Mouse (Mus musculus) embryonic facial prominence, embryonic 12.5 days (tissue): ENCODE measurements at regions not wholly inside any gene's neighbourhood (a gene's known extent, or its start where the extent isn't known, plus 50 kb on each side); places are given as distances from the start of the nearest gene placed in this dataset.

Source experiments
- ATAC-seq: fragments of 200-750 bp; cut with Nextera tagmentation; 2 replicates; pipeline ENCODE4 v1.8.0; 2017; ENCODE audit not compliant: insufficient number of reproducible peaks, insufficient read depth, low FRiP score, low TSS enrichment
- H3K27ac ChIP-seq: fragments of 300-500 bp; sonication (generic); 2 replicates; pipeline ENCODE4 v1.5.1; 2016; ENCODE audit warnings: mild to moderate bottlenecking
- H3K27me3 ChIP-seq: fragments of 300-500 bp; sonication (generic); 2 replicates; pipeline ENCODE4 v1.6.1; 2016; ENCODE audit warnings: mild to moderate bottlenecking, moderate library complexity
- H3K36me3 ChIP-seq: fragments of 300-500 bp; sonication (generic); 2 replicates; pipeline ENCODE4 v1.6.1; 2016; ENCODE audit warnings: mild to moderate bottlenecking
- H3K4me1 ChIP-seq: fragments of 300-500 bp; sonication (generic); 2 replicates; pipeline ENCODE4 v1.6.1; 2016
- H3K4me2 ChIP-seq: fragments of 300-500 bp; sonication (generic); replicated peaks from 2 replicates; pipeline ENCODE4 v1.6.1; 2016; ENCODE audit warnings: mild to moderate bottlenecking, moderate library complexity
- H3K4me3 ChIP-seq: fragments of 300-500 bp; sonication (generic); 2 replicates; pipeline ENCODE4 v1.5.1; 2016; ENCODE audit warnings: mild to moderate bottlenecking
- H3K9ac ChIP-seq: fragments of 300-500 bp; sonication (generic); 2 replicates; pipeline ENCODE4 v1.6.1; 2016; ENCODE audit warnings: mild to moderate bottlenecking, moderate library complexity
- H3K9me3 ChIP-seq: fragments of 300-500 bp; sonication (generic); 2 replicates; pipeline ENCODE4 v1.6.1; 2016; ENCODE audit warnings: mild to moderate bottlenecking, moderate library complexity
- WGBS: fragments of 180-500 bp; shearing (Covaris S2); methylation state at CpG from one replicate; pipeline ENCODE4 v1.1.7; 2016; 5-methylcytosine and 5-hydroxymethylcytosine counted together

DNA sequence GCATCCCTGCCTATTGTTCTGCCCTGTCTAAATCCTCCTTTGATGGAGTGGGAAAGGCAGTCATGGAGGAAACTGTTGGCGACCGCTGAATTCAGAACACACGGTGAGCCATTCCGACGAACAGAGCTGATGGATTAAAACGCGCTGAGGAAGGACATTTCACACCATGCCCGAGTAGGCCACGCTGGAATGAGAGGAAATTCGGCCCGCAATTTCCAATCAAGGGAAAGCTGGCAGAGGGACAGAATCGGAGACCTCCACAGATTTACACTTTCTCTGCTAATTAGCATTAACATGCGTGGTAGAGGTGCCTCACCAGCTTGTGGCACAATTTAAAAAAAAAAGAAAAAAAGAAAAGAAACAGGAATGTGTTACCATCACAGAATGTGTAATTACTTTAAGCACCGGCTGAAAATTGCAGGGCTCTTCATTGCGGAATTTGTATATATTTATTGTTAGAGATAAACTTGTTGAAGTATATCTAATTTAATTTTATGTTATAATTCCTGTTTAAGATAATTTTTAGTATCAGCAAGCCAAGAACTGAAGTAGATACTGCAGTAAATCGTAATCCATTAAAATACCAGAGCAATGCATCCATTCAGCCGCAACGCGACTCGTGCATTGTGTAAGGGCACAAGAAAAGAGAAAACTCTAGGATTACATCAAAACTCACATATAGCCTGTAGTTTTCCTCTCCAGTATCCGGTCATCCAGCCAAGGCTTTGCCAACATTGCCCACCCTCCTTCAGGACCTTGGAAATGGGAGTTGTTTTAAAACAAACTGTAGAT is 2249.4 kb upstream of the Gm7489 start:
- ATAC-seq = no peak
- Histone ChIP-seq H3K36me3 (no peaks in the 10 kb centered on the region), H3K4me2 (no peak overlapping the region), H3K9ac (no peak overlapping the region), H3K4me1 (no peaks in the 10 kb centered on the region), H3K9me3 (no peaks in the 10 kb centered on the region), H3K27me3 (no peaks in the 10 kb centered on the region), H3K27ac (no peak overlapping the region), H3K4me3 (no peak overlapping the region)
- 53% methylated on average over 21 of the region's 21 CpGs for WGBS

DNA sequence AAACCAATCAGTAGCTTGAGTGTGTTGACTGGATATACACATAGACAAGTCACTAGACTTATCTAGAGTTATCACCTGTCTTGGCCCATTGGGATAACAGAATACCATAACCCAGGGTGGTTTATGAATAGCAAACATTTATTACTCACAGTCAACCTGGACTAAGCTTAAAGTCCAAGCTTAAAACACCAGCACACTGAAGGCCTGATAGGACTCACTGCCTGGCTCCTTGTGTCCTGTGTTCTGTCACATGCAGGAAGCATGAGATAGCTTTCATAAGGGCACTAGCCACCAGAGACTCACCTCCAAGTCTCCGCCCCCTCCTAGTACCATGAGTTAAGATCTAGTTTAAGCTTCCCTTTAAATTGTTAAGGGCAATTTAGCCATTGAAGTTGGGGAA is 2247.1 kb upstream of the Gm7489 start:
- Histone ChIP-seq H3K4me2 (no peak overlapping the region), H3K4me3 (no peak overlapping the region), H3K36me3 (no peaks in the 10 kb centered on the region), H3K9me3 (no peaks in the 10 kb centered on the region), H3K27me3 (no peaks in the 10 kb centered on the region), H3K9ac (no peak overlapping the region), H3K27ac (no peak overlapping the region), H3K4me1 (no peaks in the 10 kb centered on the region)
- ATAC-seq = no peak
- WGBS = 96% methylated on average over 1 of the region's 1 CpGs

DNA sequence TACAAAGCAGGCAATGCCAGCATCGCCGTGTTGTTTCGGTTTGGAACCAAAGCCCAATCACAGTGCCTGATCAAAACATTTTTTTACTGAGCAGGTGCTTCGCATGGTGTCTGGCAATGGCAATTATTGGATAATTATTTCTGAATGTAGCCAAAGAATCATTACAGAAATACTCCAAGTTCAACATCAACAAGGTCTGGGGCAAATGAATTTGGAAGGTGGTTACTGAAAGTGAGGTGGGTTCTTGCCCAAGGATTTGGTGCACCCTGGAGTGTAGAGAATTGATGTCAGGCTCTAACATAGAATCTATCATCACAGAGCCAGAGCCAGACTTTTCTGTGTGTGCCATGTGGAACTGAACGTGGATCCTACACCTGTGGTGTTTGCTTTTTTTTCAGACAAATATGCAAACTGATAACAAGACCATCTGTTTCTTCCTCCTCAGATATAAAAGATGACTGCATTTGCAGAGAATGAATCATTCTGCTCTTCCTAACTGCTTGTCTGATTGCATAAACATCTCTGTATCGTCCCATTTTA is 2240.9 kb upstream of the Gm7489 start:
- H3K27me3 ChIP-seq = no peaks in the 10 kb centered on the region
- no peaks in the 10 kb centered on the region for H3K36me3 ChIP-seq
- no peak for ATAC-seq
- no peak overlapping the region for H3K4me3 ChIP-seq
- H3K4me2 ChIP-seq = no peak overlapping the region
- 84% methylated on average over 6 of the region's 6 CpGs for WGBS
- no peaks in the 10 kb centered on the region for H3K9me3 ChIP-seq
- H3K9ac ChIP-seq = no peak overlapping the region
- no peak overlapping the region for H3K27ac ChIP-seq
- H3K4me1 ChIP-seq = no peaks in the 10 kb centered on the region

DNA sequence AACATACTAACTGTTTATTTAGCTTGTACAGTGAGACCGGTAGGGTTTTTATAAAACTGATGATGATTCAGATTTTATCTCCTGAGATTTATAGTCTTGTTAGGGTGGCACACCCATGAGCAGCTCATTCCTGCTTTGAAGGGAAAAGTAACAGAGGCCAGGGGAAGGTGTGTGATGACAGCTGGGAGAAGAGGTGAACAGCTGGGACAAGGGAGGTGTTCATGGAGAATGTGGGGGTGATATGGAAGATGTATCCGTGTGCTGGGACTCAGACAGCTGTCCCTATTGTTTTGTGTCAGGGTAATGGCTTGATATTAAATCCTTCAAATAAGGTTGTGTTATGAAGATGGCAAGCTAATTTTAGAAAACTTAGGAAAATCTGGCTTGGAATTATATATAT is 2238.4 kb upstream of the Gm7489 start:
- no peaks in the 10 kb centered on the region for H3K4me1 ChIP-seq
- 71% methylated on average over 2 of the region's 2 CpGs for WGBS

DNA sequence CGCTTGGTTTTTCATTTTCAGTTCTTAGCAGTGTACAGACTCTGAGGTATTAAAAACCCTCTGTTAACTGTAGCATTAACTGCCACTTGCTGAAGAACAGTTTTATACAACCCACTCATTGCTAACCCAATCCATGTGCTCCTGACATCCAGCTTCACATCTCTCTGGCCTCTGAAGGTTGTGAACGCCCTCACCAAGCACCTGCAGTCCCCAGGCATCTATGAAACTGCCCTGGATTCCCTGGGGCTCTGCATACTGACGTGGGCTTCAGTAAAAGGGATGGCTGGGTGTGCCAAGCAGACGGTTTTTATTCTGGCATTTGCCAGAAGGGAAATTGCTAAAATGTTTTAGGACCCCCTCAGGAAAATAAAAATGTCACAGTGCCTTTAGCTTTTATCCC is 2232.2 kb upstream of the Gm7489 start:
- Histone ChIP-seq H3K9me3 (0 out of 2 replicates have a peak, but pooled peaks cover 4% of the 10 kb centered on the region), H3K27ac (no peak overlapping the region), H3K36me3 (no peaks in the 10 kb centered on the region), H3K9ac (no peak overlapping the region), H3K27me3 (no peaks in the 10 kb centered on the region), H3K4me3 (no peak overlapping the region), H3K4me2 (no peak overlapping the region), H3K4me1 (no peaks in the 10 kb centered on the region)
- WGBS = 50% methylated on average over 4 of the region's 4 CpGs
- no peak for ATAC-seq

More for the DNA sequence above, 2238.4 kb upstream of the Gm7489 start:
- H3K36me3 ChIP-seq = no peaks in the 10 kb centered on the region
- H3K4me2 ChIP-seq = no peak overlapping the region
- H3K4me3 ChIP-seq = no peak overlapping the region
- no peak for ATAC-seq
- H3K27me3 ChIP-seq = no peaks in the 10 kb centered on the region
- no peaks in the 10 kb centered on the region for H3K9me3 ChIP-seq
- no peak overlapping the region for H3K27ac ChIP-seq
- H3K9ac ChIP-seq = no peak overlapping the region

DNA sequence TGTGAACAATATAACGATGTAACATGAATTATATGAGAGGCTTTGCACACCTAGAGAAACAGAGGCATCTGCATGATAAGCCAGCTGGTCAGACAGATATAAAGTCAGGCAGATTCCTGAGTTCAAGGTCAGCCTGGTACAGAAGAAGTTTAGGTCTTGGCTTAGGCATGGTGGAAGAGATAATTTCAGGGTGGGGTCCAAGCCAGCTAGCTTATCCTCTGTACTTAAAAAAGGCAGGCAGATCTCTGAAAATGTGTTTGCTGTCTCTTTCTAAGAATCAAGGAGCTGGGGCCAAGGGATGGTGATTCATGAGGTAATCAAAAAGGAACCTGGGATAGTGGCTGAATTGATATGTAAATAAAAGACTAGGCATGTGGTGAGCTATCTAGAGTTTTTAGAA is 2227.1 kb upstream of the Gm7489 start:
- H3K4me1 ChIP-seq = no peaks in the 10 kb centered on the region
- no peak overlapping the region for H3K4me3 ChIP-seq
- 0 out of 2 replicates have a peak, but pooled peaks cover 8% of the 10 kb centered on the region for H3K9me3 ChIP-seq
- H3K36me3 ChIP-seq = no peaks in the 10 kb centered on the region
- H3K27ac ChIP-seq = no peak overlapping the region
- H3K27me3 ChIP-seq = no peaks in the 10 kb centered on the region
- no peak overlapping the region for H3K4me2 ChIP-seq
- no peak overlapping the region for H3K9ac ChIP-seq
- 84% methylated on average over 1 of the region's 1 CpGs for WGBS
- ATAC-seq = no peak

DNA sequence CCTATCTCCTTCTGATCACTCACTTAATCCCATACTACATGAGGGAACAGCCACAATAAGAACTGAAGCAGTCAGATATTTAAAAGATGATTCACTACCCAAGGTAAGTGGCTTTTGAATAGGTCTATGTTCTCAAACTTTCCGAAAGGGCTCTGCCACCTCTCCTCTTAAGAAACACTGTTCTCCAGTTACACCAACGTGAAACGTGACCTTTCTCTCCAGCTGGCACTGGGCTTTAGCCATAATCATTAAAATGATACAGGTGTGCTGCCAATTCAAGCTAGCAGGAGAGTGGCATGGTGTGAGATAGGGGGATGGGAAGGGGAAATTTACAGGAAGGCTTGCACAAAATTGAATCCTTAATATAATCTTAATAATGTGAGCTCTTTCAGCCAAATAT is 2216.4 kb upstream of the Gm7489 start:
- no peaks in the 10 kb centered on the region for H3K27me3 ChIP-seq
- no peak for ATAC-seq
- WGBS = 37% methylated on average over 3 of the region's 3 CpGs
- no peak overlapping the region for H3K4me3 ChIP-seq
- H3K4me2 ChIP-seq = no peak overlapping the region
- H3K9ac ChIP-seq = no peak overlapping the region
- H3K9me3 ChIP-seq = no peaks in the 10 kb centered on the region
- H3K27ac ChIP-seq = no peak overlapping the region
- no peaks in the 10 kb centered on the region for H3K4me1 ChIP-seq
- no peaks in the 10 kb centered on the region for H3K36me3 ChIP-seq

DNA sequence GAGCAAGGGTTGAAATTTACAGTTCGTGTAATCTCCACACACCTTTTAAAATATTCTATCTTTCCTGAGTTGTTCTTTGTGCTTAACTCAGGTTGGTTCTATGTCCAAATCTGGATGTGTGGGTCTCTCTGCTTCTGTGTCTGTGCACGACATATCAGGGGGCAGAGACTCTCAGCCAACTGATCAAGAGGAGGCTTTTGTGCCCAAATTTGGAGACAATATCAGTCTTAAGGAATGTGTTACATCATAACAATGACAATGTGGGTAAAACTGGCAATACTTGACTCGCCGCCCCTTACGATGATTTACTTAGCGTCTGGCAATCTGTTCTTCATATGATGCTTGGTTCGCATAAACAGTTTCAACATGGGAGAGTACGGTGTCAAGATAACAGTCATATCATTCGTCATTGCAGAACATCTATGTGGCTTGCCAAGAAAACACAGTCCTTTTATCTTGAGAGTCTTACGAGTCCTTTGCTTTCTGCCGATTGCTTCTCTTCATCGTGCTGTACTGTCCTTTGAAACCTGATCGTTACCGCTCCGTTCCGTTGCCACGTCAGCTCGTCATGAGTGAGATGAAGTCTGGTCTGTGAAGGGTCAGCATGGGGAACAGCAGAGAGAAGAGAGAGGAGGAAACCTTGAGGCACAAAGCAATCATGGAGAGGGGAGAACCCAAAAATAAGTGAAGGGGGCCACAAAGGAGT is 2212.9 kb upstream of the Gm7489 start:
- Histone ChIP-seq H3K27me3 (no peaks in the 10 kb centered on the region), H3K27ac (peak overlapping the region; percentile 57; the same call in 1 of the 2 replicates), H3K4me3 (no peak overlapping the region), H3K4me1 (0 out of 2 replicates have a peak, but pooled peaks cover 5% of the 10 kb centered on the region), H3K4me2 (no peak overlapping the region), H3K9ac (no peak overlapping the region), H3K36me3 (no peaks in the 10 kb centered on the region), H3K9me3 (no peaks in the 10 kb centered on the region)
- ATAC-seq = no peak
- 70% methylated on average over 18 of the region's 18 CpGs for WGBS

DNA sequence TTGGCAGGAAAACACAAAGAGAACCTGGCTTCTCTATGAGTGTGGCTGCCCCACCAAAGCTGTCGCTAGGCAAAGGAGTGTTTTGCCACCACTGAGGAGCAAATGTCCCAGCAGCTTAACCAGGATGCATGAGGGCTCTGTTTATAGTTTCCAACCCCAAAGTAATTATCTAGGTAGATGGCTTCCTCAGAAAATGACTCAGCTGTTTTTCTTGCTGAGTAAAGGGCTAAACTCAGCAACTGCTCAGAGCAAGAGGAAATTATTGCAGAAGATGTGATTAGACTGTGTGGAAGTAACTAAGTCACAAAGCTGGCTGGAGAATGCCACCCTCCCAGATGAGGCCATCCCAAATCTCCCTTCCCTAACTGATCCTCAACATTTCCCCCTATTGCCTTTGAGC is 2211.2 kb upstream of the Gm7489 start:
- whole genome bisulfite sequencing = 67% methylated on average over 1 of the region's 1 CpGs
- H3K4me2 ChIP-seq = no peak overlapping the region
- H3K27me3 ChIP-seq = no peaks in the 10 kb centered on the region
- H3K9me3 ChIP-seq = no peaks in the 10 kb centered on the region
- no peak overlapping the region for H3K9ac ChIP-seq
- 0 out of 2 replicates have a peak, but pooled peaks cover 5% of the 10 kb centered on the region for H3K4me1 ChIP-seq
- ATAC-seq = no peak
- no peak overlapping the region for H3K27ac ChIP-seq
- no peaks in the 10 kb centered on the region for H3K36me3 ChIP-seq
- H3K4me3 ChIP-seq = no peak overlapping the region

DNA sequence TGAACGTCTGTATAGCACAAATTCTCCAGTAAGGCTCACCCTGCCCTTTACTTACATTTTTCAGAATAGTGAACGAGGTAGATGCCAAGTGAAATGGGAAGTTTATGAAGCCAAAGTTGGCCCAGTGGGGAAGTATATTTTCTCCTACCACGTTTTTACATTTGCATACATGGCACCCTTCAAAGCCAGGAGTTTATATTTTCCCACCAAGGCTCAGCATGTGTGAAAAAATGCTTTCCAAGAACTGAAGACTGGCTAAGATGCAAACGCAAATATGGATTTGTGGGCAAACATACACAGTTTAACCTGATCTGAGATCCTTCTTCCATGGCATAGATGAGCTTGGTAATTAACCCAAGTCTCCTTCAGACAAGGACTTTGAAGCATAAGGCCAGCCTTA is 2209.4 kb upstream of the Gm7489 start:
- no peak for ATAC-seq
- 73% methylated on average over 4 of the region's 4 CpGs for WGBS
- no peak overlapping the region for H3K27ac ChIP-seq

DNA sequence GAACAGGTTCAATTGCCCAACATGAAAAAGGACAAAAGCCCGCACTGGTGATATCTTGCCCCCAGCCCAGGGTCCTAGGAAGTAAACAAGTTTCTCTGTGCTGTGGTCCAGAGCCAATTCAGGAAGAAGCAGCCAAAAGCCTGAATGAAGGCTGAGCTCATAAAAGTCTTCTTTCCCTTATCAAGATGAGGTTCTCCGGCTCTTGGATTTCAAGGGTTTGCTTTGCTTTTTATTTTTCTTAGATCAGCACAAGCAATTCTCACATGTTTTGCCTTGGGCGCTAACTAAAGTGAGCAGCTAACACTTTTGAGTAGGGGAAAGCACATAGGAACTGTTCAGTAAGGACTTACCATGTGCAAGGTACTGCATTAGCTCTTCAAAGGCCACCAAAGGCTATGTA is 2208.0 kb upstream of the Gm7489 start:
- Histone ChIP-seq H3K36me3 (no peaks in the 10 kb centered on the region), H3K4me3 (no peak overlapping the region), H3K4me2 (no peak overlapping the region), H3K27me3 (no peaks in the 10 kb centered on the region), H3K27ac (no peak overlapping the region), H3K9me3 (no peaks in the 10 kb centered on the region), H3K9ac (no peak overlapping the region), H3K4me1 (0 out of 2 replicates have a peak, but pooled peaks cover 5% of the 10 kb centered on the region)
- no peak for ATAC-seq
- 88% methylated on average over 3 of the region's 3 CpGs for WGBS

More for the DNA sequence above, 2209.4 kb upstream of the Gm7489 start:
- Histone ChIP-seq H3K9ac (no peak overlapping the region), H3K27me3 (no peaks in the 10 kb centered on the region), H3K4me3 (no peak overlapping the region), H3K4me2 (no peak overlapping the region), H3K9me3 (no peaks in the 10 kb centered on the region), H3K36me3 (no peaks in the 10 kb centered on the region), H3K4me1 (0 out of 2 replicates have a peak, but pooled peaks cover 5% of the 10 kb centered on the region)

DNA sequence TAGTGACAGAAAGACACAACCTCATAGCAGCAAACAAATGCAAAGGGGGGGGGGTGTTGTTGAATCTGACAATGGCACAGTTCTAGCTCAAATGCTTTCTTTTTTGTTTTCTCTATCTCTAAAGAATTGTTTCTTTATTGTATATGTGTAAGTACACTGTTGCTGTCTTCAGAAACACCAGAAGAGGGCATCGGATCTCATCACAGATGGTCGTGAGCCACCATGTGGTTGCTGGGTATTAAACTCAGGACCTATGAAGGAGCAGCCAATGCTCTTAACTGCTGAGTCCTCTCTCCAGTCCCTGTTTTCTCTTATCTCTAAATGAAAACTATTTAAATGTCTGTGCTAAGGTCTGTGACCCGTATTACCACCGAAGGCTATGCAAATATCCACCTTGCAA is 2207.4 kb upstream of the Gm7489 start:
- no peak for ATAC-seq
- no peak overlapping the region for H3K9ac ChIP-seq

More for the DNA sequence above, 2207.4 kb upstream of the Gm7489 start:
- H3K4me3 ChIP-seq = no peak overlapping the region
- H3K9me3 ChIP-seq = no peaks in the 10 kb centered on the region
- 81% methylated on average over 4 of the region's 4 CpGs for WGBS
- H3K4me2 ChIP-seq = no peak overlapping the region
- no peaks in the 10 kb centered on the region for H3K27me3 ChIP-seq
- H3K27ac ChIP-seq = no peak overlapping the region
- 0 out of 2 replicates have a peak, but pooled peaks cover 5% of the 10 kb centered on the region for H3K4me1 ChIP-seq
- H3K36me3 ChIP-seq = no peaks in the 10 kb centered on the region
